Mouse (Mus musculus): ENCODE measurements around the gene Nptn. TPM values are rescaled to one million over a fixed set of nuclear protein-coding genes. Genes with fewer than 3 reads are reported as not detected.

Nptn gene
- total RNA-seq (2021) = 100 to 1,000 TPM; 403 to 462 TPM

GRCm38 (mm10) chr9:58581958-58582540 is at the start of gene Nptn:
Gene Nptn (plus strand): TSS chr9:58582240.
- intact Hi-C loops (cut with DNase I) = loop anchor here (5.0 kb wide), 1 partner anchor 70 kb away; no protein-coding TSS in a partner anchor

GRCm38 (mm10) chr9:58533322-58533721 is 48.7 kb upstream of the Nptn start:
- intact Hi-C loops (cut with DNase I) = no loop called here
- no peak for DNase-seq

More at GRCm38 (mm10) chr9:58581958-58582540, at the start of gene Nptn:
- peak; percentile 99 for DNase-seq

- intact Hi-C loops (cut with DNase I) = loop anchor here (5.0 kb wide), 1 partner anchor 202 kb away; no protein-coding TSS in a partner anchor
- DNase-seq = peak; percentile 40
These were observed 47.3 kb upstream of the Nptn start for GRCm38 (mm10) chr9:58534766-58535165.

- intact Hi-C loops (cut with DNase I) = loop anchor here (5.0 kb wide), 1 partner anchor 203 kb away; no protein-coding TSS in a partner anchor
- peak; percentile 66 for DNase-seq
These were observed 46.4 kb upstream of the Nptn start for GRCm38 (mm10) chr9:58535447-58536134.

GRCm38 (mm10) chr9:58537774-58538173 is 44.3 kb upstream of the Nptn start:
- DNase-seq = no peak
- intact Hi-C loops (cut with DNase I) = loop anchor here (5.0 kb wide), 1 partner anchor 205 kb away; no protein-coding TSS in a partner anchor

GRCm38 (mm10) chr9:58539886-58540285 is 42.2 kb upstream of the Nptn start:
- peak; percentile 48 for DNase-seq
- intact Hi-C loops (cut with DNase I) = loop anchor here (5.0 to 10.0 kb wide), 3 partner anchors 112 to 335 kb away; no protein-coding TSS in a partner anchor

- intact Hi-C loops (cut with DNase I) = loop anchor here (5.0 to 10.0 kb wide), 2 partner anchors 110 to 333 kb away; no protein-coding TSS in a partner anchor
- peak; percentile 78 for DNase-seq
These were observed 40.1 kb upstream of the Nptn start for GRCm38 (mm10) chr9:58541895-58542338.

GRCm38 (mm10) chr9:58544879-58545324 is 37.1 kb upstream of the Nptn start:
- intact Hi-C loops (cut with DNase I) = loop anchor here (5.0 to 10.0 kb wide), 2 partner anchors 107 to 330 kb away; no protein-coding TSS in a partner anchor
- DNase-seq = no peak

GRCm38 (mm10) chr9:58545428-58545827 is 36.6 kb upstream of the Nptn start:
- no peak for DNase-seq
- intact Hi-C loops (cut with DNase I) = loop anchor here (10.0 kb wide), 1 partner anchor 329 kb away; no protein-coding TSS in a partner anchor

GRCm38 (mm10) chr9:58546630-58547360 is 35.2 kb upstream of the Nptn start:
- peak; percentile 37 for DNase-seq
- intact Hi-C loops (cut with DNase I) = loop anchor here (10.0 kb wide), 1 partner anchor 328 kb away; no protein-coding TSS in a partner anchor

GRCm38 (mm10) chr9:58548897-58549296 is 33.1 kb upstream of the Nptn start:
- intact Hi-C loops (cut with DNase I) = loop anchor here (10.0 kb wide), 1 partner anchor 326 kb away; no protein-coding TSS in a partner anchor
- DNase-seq = no peak

- intact Hi-C loops (cut with DNase I) = loop anchor here (10.0 kb wide), 1 partner anchor 325 kb away; no protein-coding TSS in a partner anchor
These were observed 32.3 kb upstream of the Nptn start for GRCm38 (mm10) chr9:58549694-58550093.

GRCm38 (mm10) chr9:58550928-58551327 is 31.1 kb upstream of the Nptn start:
- intact Hi-C loops (cut with DNase I) = no loop called here
- DNase-seq = no peak

More at GRCm38 (mm10) chr9:58549694-58550093, 32.3 kb upstream of the Nptn start:
- peak; percentile 39 for DNase-seq

GRCm38 (mm10) chr9:58552083-58552482 is 30.0 kb upstream of the Nptn start:
- intact Hi-C loops (cut with DNase I) = no loop called here
- no peak for DNase-seq

- intact Hi-C loops (cut with DNase I) = no loop called here
- DNase-seq = peak; percentile 36
These were observed 27.8 kb upstream of the Nptn start for GRCm38 (mm10) chr9:58554056-58554907.

- DNase-seq = peak; percentile 72
- intact Hi-C loops (cut with DNase I) = no loop called here
These were observed 26.9 kb upstream of the Nptn start, which contains the start of gene Cd276 for GRCm38 (mm10) chr9:58554908-58555684. Gene Cd276 (minus strand): TSS chr9:58555437.

GRCm38 (mm10) chr9:58555685-58556414 is 26.2 kb upstream of the Nptn start:
- DNase-seq = no peak
- intact Hi-C loops (cut with DNase I) = no loop called here

GRCm38 (mm10) chr9:58556627-58557026 is 25.4 kb upstream of the Nptn start:
- intact Hi-C loops (cut with DNase I) = no loop called here
- DNase-seq = no peak

All from left cerebral cortex, postnatal 4 days (tissue).